Mouse (Mus musculus): ENCODE data around the gene Dalrd3.
"Not testable (repeated sequence)": the region's sequence is repeated elsewhere in the genome, so short reads cannot be mapped to it uniquely, and the experiment has no call there.

The Dalrd3 gene

DNA sequence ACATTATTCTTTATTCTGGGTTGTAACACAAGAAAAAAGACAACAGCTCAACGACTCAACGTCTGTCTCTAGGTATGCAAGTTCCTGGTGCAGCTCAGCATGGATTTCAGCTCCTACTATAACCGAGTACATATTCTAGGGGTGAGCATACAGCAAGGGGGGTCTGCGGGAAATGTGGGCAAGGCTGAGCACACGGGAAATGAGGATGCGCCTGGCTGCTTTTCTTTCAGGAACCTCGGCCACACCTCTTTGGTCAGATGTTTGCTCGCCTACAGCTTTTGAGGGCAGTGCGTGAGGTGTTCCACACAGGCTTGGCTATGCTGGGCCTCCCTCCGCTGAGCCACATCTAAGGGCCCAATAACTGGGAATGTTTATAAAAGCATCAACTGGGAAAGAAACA lies 2.6 kb downstream of the Dalrd3 start:
- no peak for DNase-seq (ENCODE audit: low read depth, low spot score)

- peak; percentile 76 for DNase-seq (ENCODE audit: low read depth, low spot score)
These were observed 4.3 kb downstream of the Dalrd3 start for GRCm38 (mm10) chr9:108573774-108574690.

GRCm38 (mm10) chr9:108574921-108575320 lies 5.2 kb downstream of the Dalrd3 start:
- DNase-seq (ENCODE audit: low read depth, low spot score) = no peak

- DNase-seq (ENCODE audit: low read depth, low spot score) = no peak
These were observed 5.9 kb downstream of the Dalrd3 start for GRCm38 (mm10) chr9:108575321-108576297.

DNA sequence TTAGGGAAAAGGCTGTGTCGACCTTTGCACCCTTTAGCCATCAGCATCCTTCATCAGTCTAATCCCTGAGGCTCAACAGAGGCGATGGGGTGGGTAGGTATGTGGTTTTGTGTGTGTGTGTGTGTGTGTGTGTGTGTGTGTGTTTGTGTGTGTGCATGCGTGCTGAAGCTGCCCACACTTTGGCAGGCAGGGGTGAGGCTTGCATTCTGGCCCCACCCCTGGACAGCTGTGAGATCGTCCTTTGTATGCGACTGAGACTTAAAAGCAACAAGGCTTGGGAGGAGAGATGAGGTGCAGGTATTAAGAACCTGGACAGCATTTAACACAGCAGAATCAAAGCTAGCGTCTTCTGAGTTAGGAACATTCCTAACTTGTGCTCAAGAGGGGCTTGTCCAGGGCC lies 7.3 kb downstream of the Dalrd3 start:
- no peak for DNase-seq (ENCODE audit: low read depth, low spot score)

DNA sequence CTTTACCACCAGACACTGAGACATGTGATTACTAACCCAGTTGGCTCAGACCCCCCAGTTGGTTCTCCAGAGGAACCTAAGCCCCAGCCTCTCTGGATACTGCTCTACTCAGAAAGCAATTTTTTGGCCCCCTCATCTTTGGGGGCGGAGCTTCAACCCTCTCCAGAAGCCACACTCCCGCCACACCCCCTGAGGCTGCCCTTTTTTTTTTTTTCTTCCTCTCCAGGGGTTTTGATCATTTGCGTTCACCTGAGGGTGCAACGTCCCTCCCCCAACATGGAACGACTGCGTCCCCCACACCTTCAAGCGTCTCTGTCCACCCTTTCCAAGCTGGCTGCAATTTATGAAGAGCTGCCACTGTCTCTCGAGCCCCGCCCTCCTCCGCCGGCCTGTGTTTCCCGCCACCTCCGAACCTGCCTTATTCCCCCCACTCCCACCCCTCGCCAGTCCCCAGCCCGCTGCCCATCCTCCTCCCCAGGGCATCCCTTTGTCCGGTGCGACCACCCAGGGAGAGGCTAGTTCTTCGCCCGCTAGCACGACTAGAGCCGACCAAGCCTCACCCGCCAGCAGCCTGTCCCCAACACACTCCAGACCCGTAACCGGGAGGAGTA lies 8.4 kb downstream of the Dalrd3 start:
- no peak for DNase-seq (ENCODE audit: low read depth, low spot score)

DNA sequence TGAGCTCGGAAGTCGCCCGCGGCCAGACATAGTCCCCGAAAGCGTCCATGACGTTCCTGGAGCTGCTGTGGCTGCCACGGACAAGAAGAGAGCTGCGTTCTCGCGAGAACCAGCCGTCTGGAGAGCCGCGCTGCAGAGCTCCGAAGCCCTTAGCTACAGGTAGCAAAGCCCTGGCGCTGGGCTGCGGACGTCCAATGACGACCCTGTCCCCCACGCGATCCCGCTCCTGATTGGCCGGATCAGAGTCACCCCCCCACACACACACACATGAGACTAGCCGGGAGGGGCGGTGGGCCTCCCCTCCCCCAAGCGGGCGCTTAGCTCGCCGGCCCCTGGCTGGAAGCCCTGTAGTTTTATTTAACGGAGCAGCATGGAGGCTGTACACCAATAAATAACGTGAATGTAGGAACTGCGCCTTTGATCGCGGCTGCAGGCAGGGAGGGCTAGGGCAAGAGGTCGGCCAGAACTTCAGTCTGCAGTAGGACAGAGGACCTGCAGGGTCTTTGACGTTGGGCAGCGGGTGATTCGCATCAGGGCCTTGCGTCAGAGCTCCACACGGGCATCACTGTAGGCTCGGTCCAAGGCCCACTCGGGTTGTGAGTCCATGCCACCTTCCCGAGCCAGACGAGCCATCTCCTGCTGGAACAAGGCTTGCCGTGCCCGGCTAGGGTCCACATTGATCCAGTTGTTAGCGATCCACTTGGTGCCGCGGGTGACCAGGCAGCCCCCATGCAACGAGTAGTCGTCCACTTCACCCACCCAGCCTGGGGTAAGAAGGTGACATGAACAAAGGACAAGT lies 9.1 kb downstream of the Dalrd3 start, which contains the start of gene Wdr6:
Gene Wdr6, minus strand, starts transcription at position 195 of the 799 bp plus-strand sequence.
- DNase-seq (ENCODE audit: low read depth, low spot score) = peak; percentile 90

GRCm38 (mm10) chr9:108579344-108579690 lies 9.6 kb downstream of the Dalrd3 start:
- DNase-seq (ENCODE audit: low read depth, low spot score) = no peak

DNA sequence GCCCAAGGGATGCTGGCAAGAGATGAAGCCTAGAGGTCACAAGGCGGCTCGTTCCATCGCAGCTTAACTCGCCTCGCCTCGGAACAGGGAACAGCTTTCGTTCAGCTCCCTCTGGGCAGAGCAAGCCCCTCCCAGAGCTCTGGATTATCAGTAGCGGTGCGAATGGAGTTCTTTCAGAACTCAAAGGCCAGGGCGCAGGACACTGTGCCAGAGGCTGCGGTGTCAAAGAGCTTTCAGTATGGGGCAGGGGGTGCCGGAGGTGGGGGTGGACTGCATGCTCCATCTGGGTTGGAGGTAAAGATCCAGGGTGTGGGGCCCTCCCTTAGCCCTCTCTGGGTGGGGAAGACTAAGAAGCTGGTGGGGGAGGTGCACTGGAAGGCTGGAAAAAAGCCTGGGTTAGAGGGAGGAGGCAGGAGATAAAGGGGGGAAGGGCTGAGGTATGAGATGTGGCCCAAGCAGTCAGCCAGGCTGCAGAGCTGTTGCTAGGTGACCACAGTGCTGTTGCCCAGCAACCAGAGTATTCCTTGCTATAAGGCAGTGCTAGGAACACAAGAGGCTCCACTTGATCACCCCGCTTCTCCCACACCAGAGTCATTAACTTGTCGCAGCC lies 18.0 kb downstream of the Dalrd3 start:
- DNase-seq (ENCODE audit: low read depth, low spot score) = peak; percentile 82

- no peak for DNase-seq (ENCODE audit: low read depth, low spot score)
These were observed 19.5 kb downstream of the Dalrd3 start for GRCm38 (mm10) chr9:108589229-108589628.

DNA sequence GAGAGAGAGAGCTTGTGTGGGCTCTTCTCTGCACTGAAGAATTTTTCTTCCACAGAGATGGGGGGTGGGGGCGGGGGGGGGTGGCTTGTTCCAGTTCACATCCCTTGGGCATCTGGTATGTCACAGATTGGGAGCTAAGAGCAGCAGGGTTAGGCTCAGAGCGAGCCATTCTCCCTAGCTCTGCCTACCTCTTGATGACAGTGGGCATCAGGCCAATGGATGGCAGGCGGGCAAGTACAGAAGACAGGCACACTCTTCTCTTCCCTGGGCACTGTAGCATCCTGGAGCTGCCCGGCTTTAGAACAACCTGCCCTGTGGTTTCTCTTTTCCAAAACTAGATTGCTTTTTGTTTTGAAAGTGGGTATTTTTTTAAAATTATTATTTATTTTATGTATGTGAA lies 21.8 kb downstream of the Dalrd3 start:
- DNase-seq (ENCODE audit: low read depth, low spot score) = no peak

GRCm38 (mm10) chr9:108594354-108594753 lies 24.7 kb downstream of the Dalrd3 start:
- DNase-seq (ENCODE audit: low read depth, low spot score) = no peak

DNA sequence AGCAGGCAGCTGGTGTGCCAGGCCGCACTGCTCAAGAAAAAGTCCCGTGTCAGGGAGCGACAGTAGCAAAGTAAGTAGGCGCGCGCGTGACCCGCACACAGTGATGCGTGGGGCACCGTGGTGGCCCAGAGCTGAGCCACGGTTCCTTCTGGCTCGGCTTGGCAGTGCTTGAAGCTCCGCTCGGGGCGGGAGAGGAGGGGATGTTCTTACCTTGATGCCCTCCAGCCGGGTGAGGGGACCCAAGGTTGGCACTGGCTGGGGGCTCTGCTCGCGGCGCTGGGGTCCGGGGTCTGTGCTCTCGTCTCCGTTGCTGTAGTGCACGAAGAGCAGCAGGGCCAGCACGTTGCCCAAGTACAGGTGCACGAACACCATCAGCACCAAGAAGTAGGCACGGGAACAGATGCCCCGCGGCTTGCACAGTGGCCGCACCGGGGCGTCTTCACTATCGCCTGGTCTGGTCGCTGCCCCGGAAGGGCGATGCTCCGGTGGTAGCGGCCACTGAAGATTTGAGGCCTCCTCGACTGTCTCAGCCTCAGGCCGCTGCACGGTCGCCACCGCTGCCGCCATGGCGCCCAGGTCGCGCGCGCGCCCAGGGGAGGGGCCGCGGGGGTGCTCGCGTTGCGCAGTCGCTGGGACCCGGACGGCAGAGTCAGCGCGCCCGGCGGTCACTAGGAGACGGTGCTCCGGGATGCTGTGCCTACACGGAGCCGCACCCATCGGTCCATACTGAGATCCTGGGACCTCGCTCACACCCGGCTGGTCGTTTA lies 27.5 kb downstream of the Dalrd3 start, which contains the start of gene P4htm:
Gene P4htm, minus strand, starts transcription at position 670 of the 767 bp plus-strand sequence.
- no peak for DNase-seq (ENCODE audit: low read depth, low spot score)

GRCm38 (mm10) chr9:108599021-108599566 lies 29.4 kb downstream of the Dalrd3 start:
- no peak for DNase-seq (ENCODE audit: low read depth, low spot score)

DNA sequence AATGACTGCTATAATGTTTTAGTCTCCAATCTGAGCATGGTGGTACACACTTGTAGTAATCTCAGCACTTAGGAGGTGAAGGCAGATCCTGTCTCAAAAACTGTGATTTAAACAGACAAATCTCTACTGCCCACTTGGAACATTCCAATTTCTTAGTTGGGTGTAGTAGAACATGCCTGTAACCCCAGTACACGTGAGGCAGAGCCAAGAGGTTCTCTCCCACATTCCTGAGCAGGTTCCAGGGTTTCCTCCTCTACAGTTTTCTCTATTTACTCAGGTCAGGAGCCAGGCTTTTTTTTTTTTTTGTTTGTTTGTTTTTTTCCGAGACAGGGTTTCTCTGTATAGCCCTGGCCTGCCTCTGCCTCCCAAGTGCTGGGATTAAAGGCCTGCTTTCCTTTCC lies 30.3 kb downstream of the Dalrd3 start:
- no peak for DNase-seq (ENCODE audit: low read depth, low spot score)

DNA sequence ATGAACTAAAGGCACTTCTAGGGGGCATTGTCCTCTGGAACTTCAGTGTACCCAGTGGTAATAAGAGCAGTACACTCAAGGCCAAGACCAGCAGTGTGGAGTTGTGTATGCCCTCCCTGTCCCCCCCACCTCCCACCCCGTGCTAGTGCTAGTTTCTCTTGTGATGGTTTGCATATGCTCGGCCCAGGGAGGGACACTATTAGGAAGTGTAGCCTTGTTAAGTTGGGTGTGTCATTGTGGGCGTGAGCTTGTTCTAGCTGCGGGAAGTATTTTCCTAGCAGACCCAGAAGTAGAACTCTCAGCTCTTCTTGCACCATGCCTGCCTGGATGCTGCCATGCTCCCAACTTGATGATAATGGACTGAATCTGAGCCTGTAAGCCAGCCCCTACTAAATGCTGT lies 32.3 kb downstream of the Dalrd3 start:
- no peak for DNase-seq (ENCODE audit: low read depth, low spot score)

GRCm38 (mm10) chr9:108607929-108608328 lies 38.2 kb downstream of the Dalrd3 start:
- DNase-seq (ENCODE audit: low read depth, low spot score) = not testable (repeated sequence)

DNA sequence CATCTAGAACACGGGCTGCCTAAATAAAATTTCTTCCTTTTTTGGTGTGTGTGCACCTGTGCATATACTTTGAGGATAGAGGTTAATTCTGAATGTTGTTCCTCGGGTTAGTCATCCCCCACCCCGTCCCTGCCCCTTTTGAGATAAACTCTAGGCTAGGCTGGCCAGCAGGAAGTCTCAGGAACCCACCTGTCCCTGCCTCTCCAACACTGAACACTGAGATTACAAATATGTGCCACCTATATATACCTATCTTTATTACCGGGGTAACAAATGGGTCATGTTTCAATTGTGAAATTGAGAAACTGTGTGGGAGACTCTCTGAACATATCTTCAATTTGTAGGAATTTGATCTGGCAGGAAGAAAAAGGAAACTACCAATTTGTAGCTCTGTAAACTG lies 39.2 kb downstream of the Dalrd3 start:
- DNase-seq (ENCODE audit: low read depth, low spot score) = no peak

GRCm38 (mm10) chr9:108611488-108611887 lies 41.8 kb downstream of the Dalrd3 start:
- no peak for DNase-seq (ENCODE audit: low read depth, low spot score)

All from WW6 (cell line).